Mouse (Mus musculus) limb, embryonic 12.5 days (tissue): ENCODE measurements around the gene Gpr84. TPM values are rescaled to one million over a fixed set of nuclear protein-coding genes. Genes with fewer than 3 reads are reported as not detected.

Experiments used
- ATAC-seq: fragments of 200-750 bp; cut with Nextera tagmentation; 2 replicates; pipeline ENCODE4 v1.8.0; 2017; ENCODE audit warnings: low read depth, moderate TSS enrichment; ENCODE audit not compliant: insufficient number of reproducible peaks, insufficient read depth, low FRiP score, low TSS enrichment
- H3K27ac ChIP-seq: fragments of 300-500 bp; sonication (generic); 2 replicates; pipeline ENCODE4 v1.5.1; 2016; ENCODE audit warnings: mild to moderate bottlenecking, moderate library complexity
- H3K27me3 ChIP-seq: fragments of 300-500 bp; sonication (generic); 2 replicates; pipeline ENCODE4 v1.6.1; 2016; ENCODE audit warnings: mild to moderate bottlenecking, moderate library complexity
- H3K36me3 ChIP-seq: fragments of 300-500 bp; sonication (generic); 2 replicates; pipeline ENCODE4 v1.6.1; 2016; ENCODE audit warnings: mild to moderate bottlenecking, moderate library complexity
- H3K4me1 ChIP-seq: fragments of 300-500 bp; sonication (generic); replicated peaks from 2 replicates; pipeline ENCODE4 v1.6.1; 2016
- H3K4me2 ChIP-seq: fragments of 300-500 bp; sonication (generic); 2 replicates; pipeline ENCODE4 v1.6.1; 2016; ENCODE audit warnings: mild to moderate bottlenecking, moderate library complexity
- H3K4me3 ChIP-seq: fragments of 300-500 bp; sonication (generic); replicated peaks from 2 replicates; pipeline ENCODE4 v1.5.1; 2016; ENCODE audit warnings: mild to moderate bottlenecking
- H3K9ac ChIP-seq: fragments of 300-500 bp; sonication (generic); replicated peaks from 2 replicates; pipeline ENCODE4 v1.6.1; 2016; ENCODE audit warnings: mild to moderate bottlenecking, moderate library complexity
- H3K9me3 ChIP-seq: fragments of 300-500 bp; sonication (generic); 2 replicates; pipeline ENCODE4 v1.6.1; 2016; ENCODE audit warnings: mild to moderate bottlenecking, moderate library complexity
- WGBS: fragments of 180-500 bp; shearing (Covaris S2); methylation state at CpG from one replicate; pipeline ENCODE4 v1.1.7; 2016; 5-methylcytosine and 5-hydroxymethylcytosine counted together
- polyA plus RNA-seq: library from polyadenylated mRNA; unstranded; fragments of >200 nt; fragmentation: Nextera tagmentation; extraction: Ambion mirVana; gene quantifications from 2 replicates; pipeline ENCODE4 v1.2.1, GENCODE M21; 2016

Gene Gpr84
- polyA plus RNA-seq, 1 experiment from 2014 or later: 0.31 TPM

GRCm38 (mm10) chr15:103347275-103347684 lies 36.9 kb upstream of the Gpr84 start:
- H3K4me3 ChIP-seq: no peak overlapping the region
- H3K27ac ChIP-seq: no peak overlapping the region
- WGBS: 8% methylated on average over 2 of the region's 2 CpGs
- no peak for ATAC-seq
- H3K9ac ChIP-seq: no peak overlapping the region
- no peaks in the 10 kb centered on the region; the same call in 1 of the 2 replicates for H3K4me1 ChIP-seq
- H3K27me3 ChIP-seq: no peaks in the 10 kb centered on the region
- H3K9me3 ChIP-seq: no peaks in the 10 kb centered on the region
- H3K4me2 ChIP-seq: no peak overlapping the region
- peaks cover 88% of the 10 kb centered on the region for H3K36me3 ChIP-seq

GRCm38 (mm10) chr15:103345789-103346188 lies 35.4 kb upstream of the Gpr84 start:
- H3K27me3 ChIP-seq: peaks cover 13% of the 10 kb centered on the region
- peaks cover 4% of the 10 kb centered on the region; the same call in 1 of the 2 replicates for H3K4me1 ChIP-seq
- H3K9me3 ChIP-seq: no peaks in the 10 kb centered on the region
- no peak overlapping the region for H3K4me3 ChIP-seq
- H3K9ac ChIP-seq: no peak overlapping the region
- no peak for ATAC-seq
- H3K4me2 ChIP-seq: no peak overlapping the region
- H3K36me3 ChIP-seq: peaks cover 73% of the 10 kb centered on the region
- 84% methylated on average over 6 of the region's 6 CpGs for WGBS
- H3K27ac ChIP-seq: no peak overlapping the region

GRCm38 (mm10) chr15:103343556-103343955 lies 33.1 kb upstream of the Gpr84 start:
- no peak overlapping the region for H3K9ac ChIP-seq
- H3K4me3 ChIP-seq: no peak overlapping the region
- H3K4me2 ChIP-seq: no peak overlapping the region
- peak overlapping the region; percentile 23; the same call in 1 of the 2 replicates for H3K27ac ChIP-seq
- H3K36me3 ChIP-seq: peaks cover 51% of the 10 kb centered on the region
- H3K4me1 ChIP-seq: peaks cover 23% of the 10 kb centered on the region
- ATAC-seq: no peak
- H3K27me3 ChIP-seq: peaks cover 34% of the 10 kb centered on the region
- H3K9me3 ChIP-seq: no peaks in the 10 kb centered on the region

- Histone ChIP-seq H3K4me1 (peaks cover 26% of the 10 kb centered on the region), H3K9ac (no peak overlapping the region), H3K27me3 (peaks cover 40% of the 10 kb centered on the region), H3K9me3 (no peaks in the 10 kb centered on the region), H3K36me3 (peaks cover 45% of the 10 kb centered on the region), H3K4me3 (no peak overlapping the region), H3K4me2 (no peak overlapping the region), H3K27ac (no peak overlapping the region)
- 70% methylated on average over 3 of the region's 3 CpGs for WGBS
- no peak for ATAC-seq
Observed at GRCm38 (mm10) chr15:103343008-103343407, 32.6 kb upstream of the Gpr84 start.

- Histone ChIP-seq H3K27me3 (peaks cover 44% of the 10 kb centered on the region), H3K4me2 (no peak overlapping the region), H3K9me3 (no peaks in the 10 kb centered on the region), H3K9ac (no peak overlapping the region), H3K4me1 (peaks cover 30% of the 10 kb centered on the region), H3K36me3 (peaks cover 39% of the 10 kb centered on the region), H3K27ac (no peak overlapping the region), H3K4me3 (no peak overlapping the region)
- ATAC-seq: no peak; the same call in 1 of the 2 replicates
- WGBS: 15% methylated on average over 4 of the region's 4 CpGs
Observed at GRCm38 (mm10) chr15:103342415-103342814, 32.0 kb upstream of the Gpr84 start.

- no peak overlapping the region for H3K4me3 ChIP-seq
- no peak overlapping the region for H3K4me2 ChIP-seq
- peaks cover 31% of the 10 kb centered on the region for H3K36me3 ChIP-seq
- WGBS: 31% methylated on average over 8 of the region's 8 CpGs
- H3K9me3 ChIP-seq: no peaks in the 10 kb centered on the region
- ATAC-seq: no peak
- no peak overlapping the region for H3K27ac ChIP-seq
- H3K27me3 ChIP-seq: peaks cover 49% of the 10 kb centered on the region
- no peak overlapping the region for H3K9ac ChIP-seq
- H3K4me1 ChIP-seq: peaks cover 36% of the 10 kb centered on the region
Observed at GRCm38 (mm10) chr15:103341547-103341946, 31.1 kb upstream of the Gpr84 start.

- Histone ChIP-seq H3K9me3 (no peaks in the 10 kb centered on the region), H3K4me1 (peaks cover 38% of the 10 kb centered on the region), H3K4me2 (peak overlapping the region; percentile 88), H3K27me3 (peaks cover 51% of the 10 kb centered on the region), H3K27ac (no peak overlapping the region), H3K9ac (no peak overlapping the region), H3K4me3 (no peak overlapping the region), H3K36me3 (peaks cover 23% of the 10 kb centered on the region)
- 19% methylated on average over 4 of the region's 4 CpGs for WGBS
- ATAC-seq: no peak
Observed at GRCm38 (mm10) chr15:103340786-103341185, 30.4 kb upstream of the Gpr84 start.

GRCm38 (mm10) chr15:103339961-103340337 lies 29.5 kb upstream of the Gpr84 start, which contains the start of gene Zfp385a:
Zfp385a (minus strand) TSS chr15:103340093.
- peak within 1 kb of the TSS; percentile 88 for H3K4me2 ChIP-seq
- H3K27ac ChIP-seq: no peak within 1 kb of the TSS
- H3K27me3 ChIP-seq: peaks cover 51% of the 10 kb centered on the region
- H3K9me3 ChIP-seq: no peaks in the 10 kb centered on the region
- ATAC-seq: peak; percentile 22; the same call in 1 of the 2 replicates
- H3K9ac ChIP-seq: peak within 1 kb of the TSS; percentile 59
- WGBS: under 1% methylated on average over 21 of the region's 26 CpGs
- peaks cover 45% of the 10 kb centered on the region for H3K4me1 ChIP-seq
- peaks cover 15% of the 10 kb centered on the region for H3K36me3 ChIP-seq
- peak within 1 kb of the TSS; percentile 65 for H3K4me3 ChIP-seq

GRCm38 (mm10) chr15:103339166-103339960 lies 29.0 kb upstream of the Gpr84 start:
- peaks cover 9% of the 10 kb centered on the region for H3K36me3 ChIP-seq
- peaks cover 50% of the 10 kb centered on the region for H3K4me1 ChIP-seq
- H3K9ac ChIP-seq: peak overlapping the region; percentile 59
- peak; percentile 43; the same call in 1 of the 2 replicates for ATAC-seq
- H3K27me3 ChIP-seq: peaks cover 51% of the 10 kb centered on the region
- H3K27ac ChIP-seq: no peak overlapping the region
- no peaks in the 10 kb centered on the region for H3K9me3 ChIP-seq
- H3K4me3 ChIP-seq: peak overlapping the region; percentile 65
- WGBS: under 1% methylated on average over 25 of the region's 31 CpGs
- H3K4me2 ChIP-seq: peak overlapping the region; percentile 88

- Histone ChIP-seq H3K36me3 (peaks cover 3% of the 10 kb centered on the region; the same call in 1 of the 2 replicates), H3K27me3 (peaks cover 51% of the 10 kb centered on the region), H3K9ac (peak overlapping the region; percentile 59), H3K27ac (no peak overlapping the region), H3K4me2 (peak overlapping the region; percentile 88), H3K4me1 (peaks cover 56% of the 10 kb centered on the region), H3K4me3 (peak overlapping the region; percentile 65), H3K9me3 (no peaks in the 10 kb centered on the region)
- ATAC-seq: no peak
- 27% methylated on average over 4 of the region's 4 CpGs for WGBS
Observed at GRCm38 (mm10) chr15:103338829-103339165, 28.4 kb upstream of the Gpr84 start.

GRCm38 (mm10) chr15:103336996-103337667 lies 26.7 kb upstream of the Gpr84 start:
- no peak overlapping the region for H3K27ac ChIP-seq
- no peak overlapping the region for H3K9ac ChIP-seq
- 11% methylated on average over 11 of the region's 11 CpGs for WGBS
- peaks cover 70% of the 10 kb centered on the region for H3K4me1 ChIP-seq
- 0 out of 2 replicates have a peak overlapping the region, but pooled peaks have one; percentile 4 for H3K4me2 ChIP-seq
- no peak for ATAC-seq
- peaks cover 51% of the 10 kb centered on the region for H3K27me3 ChIP-seq
- H3K4me3 ChIP-seq: no peak overlapping the region
- H3K36me3 ChIP-seq: no peaks in the 10 kb centered on the region
- no peaks in the 10 kb centered on the region for H3K9me3 ChIP-seq
